Mouse (Mus musculus): ENCODE data around the gene Mark2.

GRCm38 (mm10) chr19:7313660-7314059, 28.0 kb downstream of the Mark2 start:
- TF ChIP-seq CTCF (IDR thresholded peaks at IDR 0.05; ENCODE audit: extremely low read depth, insufficient read depth, low read length) (no peak), POLR2A (IDR thresholded peaks at IDR 0.05; ENCODE audit: extremely low read depth, insufficient read depth, low read length) (no peak)

Measured in cortical plate, adult 2 months (tissue).